Mouse (Mus musculus): Measurements from ENCODE around the gene Cds1. TPM values are rescaled to one million over a fixed set of nuclear protein-coding genes. Genes with fewer than 3 reads are reported as not detected.

Cds1 gene
- total and polyA plus RNA-seq, 2 experiments: 0.37 to 0.67 TPM

- Histone ChIP-seq H3K4me3 (ENCODE audit: insufficient read depth, low read depth, low read length) (no peak overlapping the region), H3K4me1 (ENCODE audit: control insufficient read depth, insufficient read depth, low read length) (peaks cover 4% of the 10 kb centered on the region), H3K27me3 (ENCODE audit: control insufficient read depth, insufficient read depth, low read length) (peaks cover 25% of the 10 kb centered on the region), H3K27ac (replicated peaks; ENCODE audit: insufficient read depth, low read depth, low read length) (no peak overlapping the region), H3K9ac (ENCODE audit: low read depth, low read length) (no peak overlapping the region), H3K79me2 (ENCODE audit: control insufficient read depth, insufficient read depth, low read length) (no peaks in the 10 kb centered on the region), H3K36me3 (ENCODE audit: control insufficient read depth, insufficient read depth, low read length) (no peaks in the 10 kb centered on the region)
- WGBS: 27% methylated on average over 6 of the region's 6 CpGs
- peak; percentile 18 for DNase-seq (ENCODE audit: extremely low read depth, low read depth, low spot score)
- TF ChIP-seq POLR2A (IDR thresholded peaks at IDR 0.05; ENCODE audit: extremely low read depth, insufficient read depth, low read length): no peak
- no peak for TF ChIP-seq CTCF (IDR thresholded peaks at IDR 0.05; ENCODE audit: low read depth, low read length)
Measured at GRCm38 (mm10) chr5:101766248-101766647, 1.3 kb downstream of the Cds1 start.

- no peak overlapping the region for H3K27ac ChIP-seq (replicated peaks; ENCODE audit: insufficient read depth, low read depth, low read length)
- H3K4me1 ChIP-seq (ENCODE audit: control insufficient read depth, insufficient read depth, low read length): peaks cover 4% of the 10 kb centered on the region
- H3K4me3 ChIP-seq (ENCODE audit: insufficient read depth, low read depth, low read length): no peak overlapping the region
- WGBS: 53% methylated on average over 5 of the region's 5 CpGs
- no peak for DNase-seq (ENCODE audit: extremely low read depth, low read depth, low spot score)
- no peaks in the 10 kb centered on the region for H3K36me3 ChIP-seq (ENCODE audit: control insufficient read depth, insufficient read depth, low read length)
- H3K9ac ChIP-seq (ENCODE audit: low read depth, low read length): no peak overlapping the region
- H3K79me2 ChIP-seq (ENCODE audit: control insufficient read depth, insufficient read depth, low read length): no peaks in the 10 kb centered on the region
- H3K27me3 ChIP-seq (ENCODE audit: control insufficient read depth, insufficient read depth, low read length): peaks cover 24% of the 10 kb centered on the region
- TF ChIP-seq CTCF (IDR thresholded peaks at IDR 0.05; ENCODE audit: low read depth, low read length) (no peak), POLR2A (IDR thresholded peaks at IDR 0.05; ENCODE audit: extremely low read depth, insufficient read depth, low read length) (no peak)
Measured at GRCm38 (mm10) chr5:101767086-101767485, 2.2 kb downstream of the Cds1 start.

- H3K36me3 ChIP-seq (ENCODE audit: control insufficient read depth, insufficient read depth, low read length): no peaks in the 10 kb centered on the region
- 76% methylated on average over 6 of the region's 6 CpGs for WGBS
- TF ChIP-seq POLR2A (IDR thresholded peaks at IDR 0.05; ENCODE audit: extremely low read depth, insufficient read depth, low read length): no peak
- TF ChIP-seq CTCF (IDR thresholded peaks at IDR 0.05; ENCODE audit: low read depth, low read length): no peak
- no peak for DNase-seq (ENCODE audit: extremely low read depth, low read depth, low spot score)
- H3K79me2 ChIP-seq (ENCODE audit: control insufficient read depth, insufficient read depth, low read length): no peaks in the 10 kb centered on the region
- H3K4me3 ChIP-seq (ENCODE audit: insufficient read depth, low read depth, low read length): no peak overlapping the region
- no peak overlapping the region for H3K27ac ChIP-seq (replicated peaks; ENCODE audit: insufficient read depth, low read depth, low read length)
- H3K9ac ChIP-seq (ENCODE audit: low read depth, low read length): no peak overlapping the region
- peaks cover 24% of the 10 kb centered on the region for H3K27me3 ChIP-seq (ENCODE audit: control insufficient read depth, insufficient read depth, low read length)
- peaks cover 4% of the 10 kb centered on the region for H3K4me1 ChIP-seq (ENCODE audit: control insufficient read depth, insufficient read depth, low read length)
Measured at GRCm38 (mm10) chr5:101767486-101767885, 2.6 kb downstream of the Cds1 start.

- Histone ChIP-seq H3K36me3 (ENCODE audit: control insufficient read depth, insufficient read depth, low read length) (no peaks in the 10 kb centered on the region), H3K4me1 (ENCODE audit: control insufficient read depth, insufficient read depth, low read length) (peaks cover 4% of the 10 kb centered on the region), H3K27ac (replicated peaks; ENCODE audit: insufficient read depth, low read depth, low read length) (no peak overlapping the region), H3K9ac (ENCODE audit: low read depth, low read length) (no peak overlapping the region), H3K27me3 (ENCODE audit: control insufficient read depth, insufficient read depth, low read length) (peaks cover 24% of the 10 kb centered on the region), H3K4me3 (ENCODE audit: insufficient read depth, low read depth, low read length) (no peak overlapping the region), H3K79me2 (ENCODE audit: control insufficient read depth, insufficient read depth, low read length) (no peaks in the 10 kb centered on the region)
- no peak for TF ChIP-seq POLR2A (IDR thresholded peaks at IDR 0.05; ENCODE audit: extremely low read depth, insufficient read depth, low read length)
- TF ChIP-seq CTCF (IDR thresholded peaks at IDR 0.05; ENCODE audit: low read depth, low read length): no peak
- WGBS: 91% methylated on average over 7 of the region's 7 CpGs
- DNase-seq (ENCODE audit: extremely low read depth, low read depth, low spot score): no peak
Measured at GRCm38 (mm10) chr5:101768558-101768957, 3.6 kb downstream of the Cds1 start.

- H3K27me3 ChIP-seq (ENCODE audit: control insufficient read depth, insufficient read depth, low read length): peaks cover 23% of the 10 kb centered on the region
- H3K79me2 ChIP-seq (ENCODE audit: control insufficient read depth, insufficient read depth, low read length): no peaks in the 10 kb centered on the region
- no peaks in the 10 kb centered on the region for H3K36me3 ChIP-seq (ENCODE audit: control insufficient read depth, insufficient read depth, low read length)
- no peaks in the 10 kb centered on the region for H3K4me1 ChIP-seq (ENCODE audit: control insufficient read depth, insufficient read depth, low read length)
- WGBS: 88% methylated on average over 9 of the region's 9 CpGs
- no peak for TF ChIP-seq POLR2A (IDR thresholded peaks at IDR 0.05; ENCODE audit: extremely low read depth, insufficient read depth, low read length)
- TF ChIP-seq CTCF (IDR thresholded peaks at IDR 0.05; ENCODE audit: low read depth, low read length): no peak
- no peak for DNase-seq (ENCODE audit: extremely low read depth, low read depth, low spot score)
- no peak overlapping the region for H3K4me3 ChIP-seq (ENCODE audit: insufficient read depth, low read depth, low read length)
- H3K27ac ChIP-seq (replicated peaks; ENCODE audit: insufficient read depth, low read depth, low read length): no peak overlapping the region
- H3K9ac ChIP-seq (ENCODE audit: low read depth, low read length): no peak overlapping the region
Measured at GRCm38 (mm10) chr5:101772621-101773020, 7.7 kb downstream of the Cds1 start.

- H3K4me3 ChIP-seq (ENCODE audit: insufficient read depth, low read depth, low read length): no peak overlapping the region
- DNase-seq (ENCODE audit: extremely low read depth, low read depth, low spot score): no peak
- no peak overlapping the region for H3K9ac ChIP-seq (ENCODE audit: low read depth, low read length)
- H3K36me3 ChIP-seq (ENCODE audit: control insufficient read depth, insufficient read depth, low read length): no peaks in the 10 kb centered on the region
- peaks cover 15% of the 10 kb centered on the region for H3K27me3 ChIP-seq (ENCODE audit: control insufficient read depth, insufficient read depth, low read length)
- no peak overlapping the region for H3K27ac ChIP-seq (replicated peaks; ENCODE audit: insufficient read depth, low read depth, low read length)
- no peak for TF ChIP-seq CTCF (IDR thresholded peaks at IDR 0.05; ENCODE audit: low read depth, low read length)
- no peak for TF ChIP-seq POLR2A (IDR thresholded peaks at IDR 0.05; ENCODE audit: extremely low read depth, insufficient read depth, low read length)
- H3K4me1 ChIP-seq (ENCODE audit: control insufficient read depth, insufficient read depth, low read length): no peaks in the 10 kb centered on the region
- 86% methylated on average over 8 of the region's 8 CpGs for WGBS
- H3K79me2 ChIP-seq (ENCODE audit: control insufficient read depth, insufficient read depth, low read length): no peaks in the 10 kb centered on the region
Measured at GRCm38 (mm10) chr5:101775262-101775661, 10.3 kb downstream of the Cds1 start.

Data from liver, adult 2 months (tissue).